8 mouse cellular contexts compared by ENCODE assay signal in the genomic region with DNA sequence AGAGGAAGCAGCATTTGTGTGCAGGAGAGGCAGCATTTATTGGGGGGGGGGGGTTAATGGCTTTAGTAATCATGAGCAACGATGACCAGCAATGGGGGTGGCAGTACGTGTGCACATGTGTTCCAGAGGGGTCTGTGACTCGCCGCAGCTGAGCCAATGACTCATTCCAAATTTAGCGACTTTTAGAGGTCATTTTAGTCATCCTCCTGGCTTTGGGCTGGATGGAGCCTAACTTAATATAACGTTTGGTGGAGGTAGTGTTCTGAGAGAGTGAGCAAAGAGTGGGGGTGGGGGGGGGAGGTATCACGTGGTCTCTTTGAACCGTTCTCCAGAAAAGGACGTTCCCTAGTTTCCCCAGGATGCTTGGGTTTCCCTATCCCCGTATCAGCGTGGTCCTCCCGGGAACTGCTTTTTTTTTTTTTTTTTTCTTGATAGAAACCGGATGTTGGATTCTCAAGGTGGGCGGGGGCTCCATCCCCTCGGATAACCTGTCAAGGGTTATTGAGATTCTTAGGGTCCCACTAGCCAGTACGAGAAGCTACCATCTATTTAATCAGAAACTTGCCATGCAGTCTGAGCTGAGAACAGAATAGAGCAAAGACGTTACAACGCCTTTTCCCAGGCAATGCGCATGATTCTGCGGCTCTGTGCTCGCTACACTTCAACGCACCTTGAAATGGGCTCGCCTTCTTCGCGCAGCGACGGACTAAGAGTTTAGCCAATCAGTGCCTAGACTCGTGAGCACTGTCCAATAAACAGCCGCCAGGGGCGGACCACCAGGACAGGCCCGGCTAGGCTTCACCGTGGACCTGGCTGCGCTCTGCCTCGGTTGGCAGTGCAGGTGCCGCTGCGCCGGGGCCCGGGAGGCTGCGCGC. TPM values are rescaled to one million over a fixed set of nuclear protein-coding genes. Genes with fewer than 3 reads are reported as not detected.
A peak's percentile ranks its signal among the peaks of the same experiment; 100 is the strongest.
DNase-seq lines count a peak whose midpoint lies in the region; ATAC-seq and TF ChIP-seq lines count a peak whose summit lies in the region.

Gene Igsf9b, plus strand, starts transcription at position 794 of the 875 bp plus-strand sequence.

- no peaks in the 10 kb centered on the region for H3K9me3 ChIP-seq in hindbrain, embryonic 15.5 days
- no peaks in the 10 kb centered on the region for H3K9me3 ChIP-seq in lung, postnatal 0 days (ENCODE audit: low read length)

- peak; percentile 84 to 86 for DNase-seq in adrenal gland, adult 18-20 months (ENCODE audit: low spot score in 2 of 2)
- DNase-seq in gastrocnemius, adult 8-10 months (ENCODE audit: low spot score in 2 of 2): peak; percentile 72 to 77
- peak; percentile 95 to 98 for DNase-seq in layer of hippocampus, postnatal 14 days (ENCODE audit: low spot score in 2 of 2)
- DNase-seq in lung, postnatal 0 days (ENCODE audit: low spot score): peak; percentile 89
- peak; percentile 97 for DNase-seq in retina, postnatal 1 day
- peak; percentile 80 to 87 for DNase-seq in urinary bladder, postnatal 36 days (ENCODE audit: low spot score in 2 of 2)

- H3K27me3 ChIP-seq in hindbrain, embryonic 15.5 days: no peaks in the 10 kb centered on the region
- H3K27me3 ChIP-seq in lung, postnatal 0 days (replicated peaks; ENCODE audit: insufficient read depth, low read length): 0 out of 2 replicates have a peak, but pooled peaks cover 15% of the 10 kb centered on the region

- H3K4me1 ChIP-seq in cortical plate, adult 2 months (ENCODE audit: control insufficient read depth, insufficient read depth, low read length): 0 out of 2 replicates have a peak, but pooled peaks cover 1% of the 10 kb centered on the region
- peaks cover 55% of the 10 kb centered on the region for H3K4me1 ChIP-seq in hindbrain, embryonic 15.5 days (replicated peaks)
- H3K4me1 ChIP-seq in lung, postnatal 0 days (ENCODE audit: insufficient read depth, low read depth, low read length): no peaks in the 10 kb centered on the region

- peak within 1 kb of the TSS; percentile 71 for H3K9ac ChIP-seq in hindbrain, embryonic 15.5 days
- no peak within 1 kb of the TSS for H3K9ac ChIP-seq in lung, postnatal 0 days (replicated peaks; ENCODE audit: low read depth)

- H3K36me3 ChIP-seq in hindbrain, embryonic 15.5 days: no peaks in the 10 kb centered on the region
- no peaks in the 10 kb centered on the region for H3K36me3 ChIP-seq in lung, postnatal 0 days (ENCODE audit: insufficient read depth, low read length)

- H3K4me2 ChIP-seq in hindbrain, embryonic 15.5 days: peak within 1 kb of the TSS; percentile 80
- peak within 1 kb of the TSS; percentile 77 for H3K4me2 ChIP-seq in lung, postnatal 0 days (replicated peaks; ENCODE audit: low read depth, low read length)

- peak; percentile 94 for TF ChIP-seq POLR2A in cortical plate, adult 2 months (IDR thresholded peaks at IDR 0.05; ENCODE audit: extremely low read depth, insufficient read depth, low read length)

- peak within 1 kb of the TSS; percentile 30 for H3K27ac ChIP-seq in cortical plate, adult 2 months (ENCODE audit: insufficient read depth, low read length)
- peak within 1 kb of the TSS; percentile 91 for H3K27ac ChIP-seq in hindbrain, embryonic 15.5 days (replicated peaks)
- H3K27ac ChIP-seq in lung, postnatal 0 days (ENCODE audit: low read length): no peak within 1 kb of the TSS

- peak within 1 kb of the TSS; percentile 69 for H3K4me3 ChIP-seq in cortical plate, adult 2 months (ENCODE audit: insufficient read depth, low read length)
- peak within 1 kb of the TSS; percentile 82 for H3K4me3 ChIP-seq in hindbrain, embryonic 15.5 days
- H3K4me3 ChIP-seq in lung, postnatal 0 days (ENCODE audit: low read depth, low read length): peak within 1 kb of the TSS; percentile 48

- under 1% methylated on average over 40 of the region's 40 CpGs for WGBS in hindbrain, embryonic 15.5 days
- under 1% methylated on average over 40 of the region's 40 CpGs for WGBS in lung, postnatal 0 days

- TF ChIP-seq CTCF in cortical plate, adult 2 months (IDR thresholded peaks at IDR 0.05; ENCODE audit: extremely low read depth, insufficient read depth, low read length): no peak
- peak; percentile 19; the same call in 1 of the 2 replicates for TF ChIP-seq CTCF in lung, postnatal 0 days (IDR thresholded peaks at IDR 0.05)

- no peak for TF ChIP-seq EP300 in lung, postnatal 0 days (IDR thresholded peaks at IDR 0.05)

- peak; percentile 98 for ATAC-seq in hindbrain, embryonic 15.5 days (ENCODE audit: low FRiP score, low read depth)
- ATAC-seq in lung, postnatal 0 days: peak; percentile 99

RNA-seq across cellular contexts. Expression of gene Igsf9b, which starts in this region (rescaled TPM):
- total RNA-seq in adrenal gland, adult 18-20 months (2021): 1 to 10 TPM; 3.1 to 4.2 TPM
- 23.1 and 26.1 TPM in 2 replicates for polyA plus RNA-seq in cortical plate, adult 2 months (2012; rRNA removed)
- 1 to 10 TPM in 3 of 4 experiments, under 1 TPM in 1; 0.67 to 1.4 (median 1.0) TPM for total RNA-seq in gastrocnemius, adult 8-10 months (2022)
- polyA plus RNA-seq in hindbrain, embryonic 15.5 days (2015; fragmentation: Nextera tagmentation; extraction: Ambion mirVana): 23.2 and 25.4 TPM in 2 replicates
- 10 to 100 TPM; 54.8 to 69.7 TPM for total RNA-seq in layer of hippocampus, postnatal 14 days (2021)
- 1.4 TPM in 2 replicates for polyA plus RNA-seq in lung, postnatal 0 days (2015; fragmentation: Nextera tagmentation; extraction: Ambion mirVana)

Comparison
In these comparisons a context has a peak if more than half of its experiments do, and no peak if none do; other contexts are left out.
1. RNA of gene Igsf9b (total RNA-seq): 54.8 to 69.7 TPM in layer of hippocampus, postnatal 14 days; 3.1 to 4.2 TPM in adrenal gland, adult 18-20 months and 0.67 to 1.4 TPM in gastrocnemius, adult 8-10 months; every median in the first group is over 10 times any median in the second.
2. RNA of gene Igsf9b (polyA plus RNA-seq): 23.2 to 25.4 TPM in hindbrain, embryonic 15.5 days and 23.1 to 26.1 TPM in cortical plate, adult 2 months; 1.4 TPM in lung, postnatal 0 days; every median in the first group is over 10 times any median in the second.
3. Peak in every context shown above with its lines, with median percentiles within 50 percentile points of each other: DNase-seq and H3K4me3 ChIP-seq.